Mouse (Mus musculus) thymus, adult 2 months (tissue): Measurements from ENCODE around the gene Cela2a.

Source experiments
- CTCF ChIP-seq: fragments of 200-500 bp; IDR thresholded peaks from 2 replicates; pipeline ENCODE4 v1.5.1; 2012; ENCODE audit warnings: mild to moderate bottlenecking, control low read depth, low read length, moderate library complexity, borderline replicate concordance; ENCODE audit not compliant: control insufficient read depth, poor library complexity, insufficient read depth; ENCODE audit errors: extremely low read depth
- POLR2A ChIP-seq: fragments of 200-500 bp; IDR thresholded peaks from 2 replicates; pipeline ENCODE4 v1.6.1; 2012; ENCODE audit warnings: mild to moderate bottlenecking, low read length, control low read depth, moderate library complexity; ENCODE audit not compliant: control insufficient read depth, poor library complexity, insufficient read depth; ENCODE audit errors: extremely low read depth

DNA sequence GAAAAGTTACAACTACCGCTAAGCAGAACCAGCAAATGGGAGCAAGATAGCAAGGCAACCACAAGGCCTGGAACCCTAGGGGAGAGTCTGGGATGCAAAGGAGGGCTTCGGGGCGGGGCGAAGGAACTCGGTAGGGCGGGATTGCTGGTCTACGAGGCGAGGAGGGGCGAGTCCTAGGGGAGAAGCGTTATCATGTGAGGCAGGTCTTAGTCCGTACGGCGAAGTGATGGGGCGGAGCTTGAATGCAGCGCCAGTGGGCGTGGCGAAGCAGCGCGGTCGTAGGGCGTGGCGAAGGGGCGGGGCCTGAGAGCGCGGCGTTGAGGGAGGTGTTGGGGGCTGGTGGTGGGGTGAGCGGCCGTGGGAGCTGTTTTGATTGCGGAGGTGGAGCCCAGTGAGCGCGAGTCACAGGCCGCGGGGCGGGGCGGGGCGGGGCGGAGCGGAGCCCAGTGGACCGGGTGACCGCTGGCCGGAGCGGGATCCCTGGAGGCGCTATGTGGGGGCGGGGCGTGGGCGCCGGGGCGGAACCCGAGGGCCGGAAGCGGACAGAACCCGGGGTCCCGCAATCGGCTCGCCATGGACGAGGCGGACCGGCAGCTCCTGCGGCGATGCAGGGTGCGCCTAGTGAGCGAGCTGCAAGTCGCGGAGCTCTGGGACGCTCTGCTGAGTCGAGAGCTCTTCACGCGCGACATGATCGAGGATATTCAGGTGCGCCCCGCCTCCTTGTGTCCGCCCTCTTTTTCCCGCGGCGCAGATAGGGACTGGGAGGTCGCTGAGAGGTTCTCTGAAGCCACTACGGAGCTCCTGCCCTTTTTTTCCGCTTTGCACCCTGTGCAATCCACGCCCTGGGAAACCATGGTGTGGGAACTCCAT, 32.4 kb downstream of the Cela2a start, which contains the start of gene Casp9:
- TF ChIP-seq CTCF (0 out of 2 replicates have a peak, but pooled peaks have one; percentile 4), POLR2A (peak; percentile 27; the same call in 1 of the 2 replicates)
